Mouse (Mus musculus) spleen, embryonic (tissue): ENCODE data around the gene Tex14.

Source experiments
- CTCF ChIA-PET: fragments of 350-600 bp; sonication (Branson Sonifier 250); formaldehyde crosslinking; loops from one replicate; lab custom pipeline; 2022; lab: Charles Lee

The Tex14 gene

GRCm38 (mm10) chr11:87561208-87561607, 156.3 kb downstream of the Tex14 start:
- CTCF ChIA-PET, result interaction anchor here (0.6 kb wide), 1 partner anchor 1265 kb away, joined by 3 read pairs; no protein-coding TSS in a partner anchor

GRCm38 (mm10) chr11:87566501-87566900, 161.6 kb downstream of the Tex14 start, which contains the start of gene Gm11492:
TSS of gene Gm11492 (plus strand) at chr11:87566653.
- CTCF ChIA-PET, result no interaction called here

GRCm38 (mm10) chr11:87568255-87568953, 163.5 kb downstream of the Tex14 start, which contains the start of gene Sept4:
TSS of gene Sept4 (plus strand) at chr11:87568903.
- CTCF ChIA-PET, result interaction anchor here (0.6 kb wide), 1 partner anchor 165 kb away, joined by 5 read pairs; no protein-coding TSS in a partner anchor

GRCm38 (mm10) chr11:87570743-87571142, 165.9 kb downstream of the Tex14 start:
- CTCF ChIA-PET, result no interaction called here

GRCm38 (mm10) chr11:87571361-87571950, 166.6 kb downstream of the Tex14 start:
- CTCF ChIA-PET, result no interaction called here

- CTCF ChIA-PET, result no interaction called here
Observed at GRCm38 (mm10) chr11:87573751-87574150, 168.9 kb downstream of the Tex14 start.

- CTCF ChIA-PET, result no interaction called here
Observed at GRCm38 (mm10) chr11:87574520-87575180, 169.8 kb downstream of the Tex14 start.

GRCm38 (mm10) chr11:87577601-87578248, 172.9 kb downstream of the Tex14 start:
- CTCF ChIA-PET, result interaction anchor here (0.6 kb wide), 1 partner anchor 28 kb away, joined by 5 read pairs; no protein-coding TSS in a partner anchor

- CTCF ChIA-PET, result interaction anchor here (0.6 to 0.9 kb wide), 3 partner anchors 18 to 36 kb away, joined by 3 to 5 read pairs (median 4); no protein-coding TSS in a partner anchor
Observed at GRCm38 (mm10) chr11:87578249-87578962, 173.5 kb downstream of the Tex14 start.

GRCm38 (mm10) chr11:87578963-87579601, 174.2 kb downstream of the Tex14 start:
- CTCF ChIA-PET, result interaction anchor here (0.7 to 0.9 kb wide), 2 partner anchors 17 to 35 kb away, joined by 3 to 4 read pairs; no protein-coding TSS in a partner anchor

- CTCF ChIA-PET, result no interaction called here
Observed at GRCm38 (mm10) chr11:87579713-87580112, 174.8 kb downstream of the Tex14 start.

GRCm38 (mm10) chr11:87580543-87581085, 175.7 kb downstream of the Tex14 start:
- CTCF ChIA-PET, result interaction anchor here (0.8 kb wide), 1 partner anchor 99 kb away, joined by 6 read pairs; no protein-coding TSS in a partner anchor

- CTCF ChIA-PET, result interaction anchor here (0.8 kb wide), 1 partner anchor 100 kb away, joined by 6 read pairs; no protein-coding TSS in a partner anchor
Observed at GRCm38 (mm10) chr11:87581161-87581865, 176.4 kb downstream of the Tex14 start.

GRCm38 (mm10) chr11:87581933-87582710, 177.3 kb downstream of the Tex14 start:
- CTCF ChIA-PET, result no interaction called here

- CTCF ChIA-PET, result no interaction called here
Observed at GRCm38 (mm10) chr11:87583291-87584034, 178.6 kb downstream of the Tex14 start.

- CTCF ChIA-PET, result no interaction called here
Observed at GRCm38 (mm10) chr11:87584711-87585505, 180.0 kb downstream of the Tex14 start.
